Mouse (Mus musculus) olfactory bulb, adult 2 months (tissue): ENCODE measurements around the gene Kdm8.

Source experiments
- CTCF ChIP-seq: fragments of 200-500 bp; IDR thresholded peaks from 2 replicates; pipeline ENCODE4 v1.5.1; 2012; ENCODE audit warnings: low read depth, mild to moderate bottlenecking, low read length, moderate library complexity; ENCODE audit not compliant: insufficient read depth
- POLR2A ChIP-seq: fragments of 200-500 bp; IDR thresholded peaks from 2 replicates; pipeline ENCODE4 v1.6.1; 2012; ENCODE audit warnings: mild to moderate bottlenecking, low read depth, low read length, moderate library complexity; ENCODE audit not compliant: insufficient read depth

DNA sequence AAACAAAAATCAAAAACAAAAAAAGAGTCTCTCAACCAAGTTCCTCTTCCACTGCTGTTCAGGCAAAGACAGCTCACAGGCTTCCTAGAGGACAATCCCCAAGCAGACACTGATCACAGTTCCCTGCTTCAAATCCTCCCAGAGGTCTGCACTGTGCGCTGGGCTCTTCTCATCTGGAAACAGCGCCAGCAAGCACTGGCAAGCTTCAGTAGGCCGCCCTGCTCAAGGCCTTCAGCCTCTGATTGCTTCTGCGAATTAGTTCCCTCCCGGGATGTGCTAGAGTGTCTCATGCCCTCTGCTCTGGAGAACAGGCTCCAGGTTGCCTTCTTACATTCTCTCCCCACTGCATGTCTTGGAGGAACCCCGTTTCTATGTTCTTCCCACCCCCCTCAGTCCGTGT lies 40.3 kb downstream of the Kdm8 start:
- no peak for TF ChIP-seq CTCF
- no peak for TF ChIP-seq POLR2A
